Mouse (Mus musculus): ENCODE data around the gene Fst. TPM values are rescaled to one million over a fixed set of nuclear protein-coding genes. Genes with fewer than 3 reads are reported as not detected.

Fst gene
- total RNA-seq (2021) = 1 to 10 TPM; 3.0 to 4.8 TPM
- long read RNA-seq = 0 reads

GRCm38 (mm10) chr13:114458886-114459700, at the start of gene Fst:
TSS of gene Fst (minus strand) at chr13:114458951.
- peak; percentile 9 to 23 for DNase-seq (ENCODE audit: low spot score in 2 of 2)

GRCm38 (mm10) chr13:114493826-114494225, 35.1 kb upstream of the Fst start:
- no peak for DNase-seq (ENCODE audit: low spot score in 2 of 2)

- DNase-seq (ENCODE audit: low spot score in 2 of 2) = peak; percentile 8 to 21
Observed at GRCm38 (mm10) chr13:114488178-114488577, 29.4 kb upstream of the Fst start.

- peak in 1 of 2 experiments; percentile 36 for DNase-seq (ENCODE audit: low spot score in 2 of 2)
Observed at GRCm38 (mm10) chr13:114478329-114478728, 19.6 kb upstream of the Fst start.

GRCm38 (mm10) chr13:114469945-114470344, 11.2 kb upstream of the Fst start:
- no peak for DNase-seq (ENCODE audit: low spot score in 2 of 2)

GRCm38 (mm10) chr13:114466269-114466919, 7.6 kb upstream of the Fst start:
- no peak for DNase-seq (ENCODE audit: low spot score in 2 of 2)

GRCm38 (mm10) chr13:114465387-114465786, 6.6 kb upstream of the Fst start:
- no peak for DNase-seq (ENCODE audit: low spot score in 2 of 2)

GRCm38 (mm10) chr13:114464824-114465223, 6.1 kb upstream of the Fst start:
- DNase-seq (ENCODE audit: low spot score in 2 of 2) = no peak

- DNase-seq (ENCODE audit: low spot score in 2 of 2) = no peak
Observed at GRCm38 (mm10) chr13:114462548-114463408, 4.0 kb upstream of the Fst start.

- DNase-seq (ENCODE audit: low spot score in 2 of 2) = peak; percentile 6 to 23
Observed at GRCm38 (mm10) chr13:114460306-114460892, 1.6 kb upstream of the Fst start.

GRCm38 (mm10) chr13:114459701-114460160, 980 bp upstream of the Fst start:
- peak in 1 of 2 experiments; percentile 4 for DNase-seq (ENCODE audit: low spot score in 2 of 2)

- peak; percentile 26 to 40 for DNase-seq (ENCODE audit: low spot score in 2 of 2)
Observed at GRCm38 (mm10) chr13:114458291-114458885, 363 bp downstream of the Fst start.

GRCm38 (mm10) chr13:114457567-114458120, 1.1 kb downstream of the Fst start:
- no peak for DNase-seq (ENCODE audit: low spot score in 2 of 2)

GRCm38 (mm10) chr13:114456766-114457566, 1.8 kb downstream of the Fst start:
- DNase-seq (ENCODE audit: low spot score in 2 of 2) = peak; percentile 5 to 20

GRCm38 (mm10) chr13:114456224-114456623, 2.5 kb downstream of the Fst start:
- DNase-seq (ENCODE audit: low spot score in 2 of 2) = peak; percentile 18 to 25

- DNase-seq (ENCODE audit: low spot score in 2 of 2) = no peak
Observed at GRCm38 (mm10) chr13:114455788-114456187, 3.0 kb downstream of the Fst start.

GRCm38 (mm10) chr13:114447213-114447612, 11.5 kb downstream of the Fst start:
- DNase-seq (ENCODE audit: low spot score in 2 of 2) = no peak

- DNase-seq (ENCODE audit: low spot score in 2 of 2) = no peak
Observed at GRCm38 (mm10) chr13:114432491-114432890, 26.3 kb downstream of the Fst start.

- DNase-seq (ENCODE audit: low spot score in 2 of 2) = no peak
Observed at GRCm38 (mm10) chr13:114425230-114425629, 33.5 kb downstream of the Fst start.

All from layer of hippocampus, postnatal 10 days (tissue).